Mouse (Mus musculus) natural killer cell, adult 2 months (primary cell): ENCODE results near the gene Flad1.
A peak's percentile ranks its signal among the peaks of the same experiment; 100 is the strongest.
"Not testable (repeated sequence)": the region's sequence is repeated elsewhere in the genome, so short reads cannot be mapped to it uniquely, and the experiment has no call there.

Source experiments
- DNase-seq, 2 experiments: peaks; one replicate each; pipeline ENCODE4 v3.0.0; 2022; ENCODE audit warnings: low spot score in 2 of 2

The Flad1 gene

DNA sequence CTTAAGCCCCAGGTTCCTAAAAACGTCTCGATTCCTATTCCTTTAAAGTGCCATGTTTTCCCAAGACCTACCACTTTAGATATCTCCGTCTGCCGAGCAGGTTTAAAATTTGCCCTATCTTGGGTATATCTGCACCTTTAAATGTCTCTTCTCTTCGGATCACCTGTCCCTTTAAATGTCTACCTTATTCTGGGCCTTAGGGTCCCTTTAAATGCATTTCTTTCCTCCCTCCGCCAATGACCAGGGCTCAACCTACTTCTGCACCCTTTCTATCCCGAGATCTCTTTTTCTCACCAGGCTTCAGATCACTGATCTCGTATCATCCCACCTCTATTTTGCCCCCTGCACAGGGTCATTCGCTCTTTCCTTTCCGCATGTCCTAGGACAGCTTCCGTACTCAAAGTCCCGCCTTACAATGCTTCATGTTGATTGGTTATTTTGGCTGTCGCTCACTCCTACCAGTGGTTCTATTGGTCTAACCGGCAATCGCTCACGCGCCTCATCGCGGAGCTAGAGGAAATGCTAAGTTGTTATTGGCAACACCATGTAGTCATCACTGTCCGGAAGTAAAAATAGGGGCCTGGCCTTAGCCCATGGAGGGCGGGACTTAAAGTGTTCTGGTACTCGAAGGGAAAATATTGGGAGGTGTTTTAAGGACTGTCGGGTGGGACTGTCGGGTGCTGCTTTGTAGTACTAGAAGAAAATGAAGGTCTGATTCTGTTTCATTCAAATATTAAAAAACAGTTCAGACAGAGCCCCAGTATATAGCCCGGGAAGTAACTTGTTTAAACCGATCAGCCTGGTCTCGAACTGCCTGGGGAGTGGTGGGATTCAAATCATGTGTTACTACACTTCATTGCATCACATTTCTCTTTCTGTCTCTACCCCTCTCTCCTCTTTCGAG is at the start of gene Flad1:
Gene Flad1 (minus strand): TSS at position 381 of the 904 bp plus-strand sequence.
- peak; percentile 98 to 100 for DNase-seq

DNA sequence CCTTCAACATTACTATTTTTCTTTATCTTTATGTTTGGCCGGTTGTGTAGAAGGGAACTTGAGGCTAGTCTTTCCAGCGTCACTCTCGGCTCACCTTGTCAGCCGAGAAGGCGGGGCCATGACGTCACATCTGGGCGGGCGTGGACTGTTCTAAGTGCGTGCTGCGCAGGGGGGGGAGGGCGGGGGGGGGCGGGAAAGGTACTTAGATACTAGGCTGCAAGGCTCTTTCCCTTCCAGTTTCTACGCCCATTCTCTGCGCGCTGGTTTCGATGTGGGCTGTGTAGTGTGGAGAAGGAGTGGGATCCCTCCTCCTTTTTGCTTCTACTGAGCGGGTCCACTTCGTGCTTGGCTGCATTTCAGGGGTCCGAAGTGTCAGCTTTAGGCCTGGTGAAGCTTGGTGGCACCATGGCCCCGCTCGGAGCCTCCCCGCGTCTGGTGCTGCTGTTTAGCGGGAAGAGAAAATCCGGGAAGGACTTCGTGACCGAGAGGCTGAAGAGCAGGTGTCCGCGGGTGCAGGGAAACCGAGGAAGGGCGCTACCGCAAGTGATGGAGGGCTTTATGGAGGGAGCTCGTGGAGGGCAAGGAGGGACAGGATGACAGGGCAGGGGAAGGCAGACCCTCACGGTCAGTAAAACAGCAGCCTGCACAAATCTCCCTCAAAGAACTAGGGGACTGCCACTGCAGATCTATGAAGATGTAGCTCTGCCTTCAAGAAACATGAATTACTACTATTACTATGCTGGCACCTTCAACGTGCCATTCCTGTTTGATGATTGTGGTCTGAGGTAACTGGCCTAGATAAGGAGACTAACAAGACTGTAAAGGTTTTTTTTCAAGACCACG is 47.5 kb upstream of the Flad1 start:
- DNase-seq = peak; percentile 95 to 96

DNA sequence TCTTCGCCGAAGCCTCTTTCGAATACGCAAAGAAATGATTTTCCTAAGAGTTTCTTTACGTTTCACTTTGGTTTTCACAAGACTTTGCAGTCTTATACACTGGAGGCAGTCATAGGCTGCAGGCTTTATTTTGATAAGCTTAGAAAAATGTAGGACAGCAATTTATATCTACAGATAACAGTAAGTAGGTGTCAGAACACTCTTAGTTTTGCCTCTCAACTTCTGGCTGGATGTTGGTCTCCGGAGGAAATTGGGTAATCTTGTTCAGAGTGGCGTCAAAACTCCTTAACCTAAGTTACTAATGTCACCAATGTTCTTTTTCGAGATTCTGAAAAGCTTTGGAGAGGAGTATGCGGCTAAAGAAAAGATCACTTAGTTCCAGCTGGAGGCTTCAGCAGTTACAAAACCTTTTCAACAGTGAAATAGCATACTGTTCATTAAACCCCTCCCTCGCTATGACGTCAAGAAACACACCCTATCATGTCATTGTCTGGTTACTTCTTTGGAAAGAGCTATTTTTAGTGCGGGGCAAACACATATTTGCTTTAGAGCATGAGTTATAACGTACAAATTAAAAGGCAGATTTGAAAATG is 46.8 kb upstream of the Flad1 start:
- DNase-seq = no peak

DNA sequence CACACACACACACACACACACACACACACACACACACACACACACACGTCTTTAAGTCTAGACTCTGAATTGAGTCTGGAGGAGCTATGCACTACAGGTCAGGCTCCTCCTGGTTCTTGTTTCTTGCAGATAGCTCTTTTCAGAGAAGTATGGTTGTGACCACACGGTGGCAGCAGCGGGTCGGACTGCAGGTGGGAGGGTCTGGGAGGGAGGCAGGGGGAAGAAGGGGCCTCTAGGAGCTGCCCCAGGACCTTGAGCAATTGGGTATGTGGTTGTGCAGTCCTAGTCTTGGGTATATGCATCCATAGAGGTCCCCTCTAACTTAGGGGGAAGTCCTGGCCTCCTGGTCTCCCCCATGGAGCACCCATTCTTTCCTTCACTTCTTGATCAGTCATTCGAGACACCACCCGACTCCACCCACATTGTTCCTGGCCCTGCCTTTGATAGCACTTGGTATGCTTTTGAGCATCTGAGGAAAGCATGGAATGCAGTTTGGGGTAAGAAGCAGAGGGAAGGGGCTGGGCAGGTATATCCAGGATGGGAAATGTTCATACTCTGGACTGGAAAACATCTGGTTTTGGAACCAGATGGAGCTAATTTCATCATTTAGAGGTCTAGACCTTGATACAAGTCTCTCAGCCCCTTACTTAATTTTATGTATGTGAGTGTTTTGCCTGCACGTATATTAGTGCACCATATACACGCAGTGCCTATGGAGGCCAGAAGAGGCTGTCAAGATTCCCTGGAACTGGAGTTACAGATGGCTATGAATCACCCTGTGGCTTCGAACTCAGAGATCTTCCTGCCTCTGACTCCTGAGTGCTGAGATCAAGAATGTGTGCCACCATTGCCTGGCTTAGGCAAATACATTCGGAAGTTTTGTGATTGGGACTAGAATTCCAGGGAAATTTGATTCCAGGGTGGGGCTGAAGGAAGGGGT is 45.3 kb upstream of the Flad1 start:
- peak; percentile 61 to 80 for DNase-seq

DNA sequence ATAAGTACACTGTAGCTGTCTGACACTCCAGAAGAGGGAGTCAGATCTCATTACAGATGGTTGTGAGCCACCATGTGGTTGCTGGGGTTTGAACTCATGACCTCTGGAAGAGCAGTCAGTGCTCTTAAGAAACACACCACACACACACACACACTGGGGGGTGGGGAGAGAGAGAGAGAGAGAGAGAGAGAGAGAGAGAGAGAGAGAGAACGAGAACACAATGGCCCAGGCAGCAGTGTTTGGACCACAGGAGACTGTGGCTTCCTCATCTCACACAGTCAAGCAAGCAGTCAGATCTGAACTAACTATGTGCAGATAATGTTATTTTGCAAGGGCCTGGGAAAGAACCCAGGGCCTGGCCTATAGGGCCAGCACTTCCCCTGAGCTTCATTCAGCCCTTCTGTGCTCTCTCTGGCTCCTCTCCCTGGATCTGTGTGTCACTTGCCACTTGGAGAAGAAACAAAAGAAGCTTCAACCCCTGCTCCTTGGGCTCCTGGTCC is 44.2 kb upstream of the Flad1 start:
- DNase-seq = no peak

DNA sequence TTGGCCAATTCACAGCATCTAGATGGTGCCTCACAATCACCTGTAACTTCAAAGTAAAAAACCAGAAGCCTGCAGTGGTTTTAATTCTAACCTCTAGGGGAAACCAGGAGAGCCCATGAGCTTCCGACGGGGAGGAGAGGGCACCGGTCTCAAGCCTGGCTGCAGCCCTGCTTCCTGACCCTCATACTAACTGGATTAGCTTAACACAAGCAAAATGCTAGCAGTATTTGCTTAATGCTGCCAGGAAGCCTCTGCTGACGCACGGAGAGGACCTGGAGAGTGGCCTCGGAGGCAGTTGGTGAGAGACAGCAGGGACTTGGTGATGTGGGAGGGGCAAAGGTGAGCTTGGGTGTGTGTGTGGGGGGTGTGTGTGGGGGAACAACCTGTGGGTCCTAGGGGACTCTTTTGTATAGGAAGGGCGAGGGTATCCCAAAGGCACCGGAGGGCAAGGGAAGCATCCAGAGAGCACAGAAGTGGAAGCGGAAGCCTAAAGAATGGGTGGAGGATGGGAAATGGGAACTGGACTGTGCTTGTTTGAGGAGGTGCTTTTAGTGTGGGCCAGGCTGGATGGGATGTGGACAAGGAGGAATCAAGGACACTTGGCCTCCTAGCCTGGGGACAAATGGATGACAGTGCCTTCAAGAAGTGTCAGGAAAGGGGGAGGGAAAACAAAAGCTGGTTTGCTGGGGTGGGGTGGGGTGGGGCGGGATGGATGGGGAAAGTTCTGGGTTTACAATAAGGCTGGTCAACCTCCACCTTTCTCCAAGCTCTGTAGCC is 42.9 kb upstream of the Flad1 start, which contains the start of gene Pmvk:
Gene Pmvk (plus strand): TSS at position 141 of the 777 bp plus-strand sequence.
- DNase-seq = no peak

DNA sequence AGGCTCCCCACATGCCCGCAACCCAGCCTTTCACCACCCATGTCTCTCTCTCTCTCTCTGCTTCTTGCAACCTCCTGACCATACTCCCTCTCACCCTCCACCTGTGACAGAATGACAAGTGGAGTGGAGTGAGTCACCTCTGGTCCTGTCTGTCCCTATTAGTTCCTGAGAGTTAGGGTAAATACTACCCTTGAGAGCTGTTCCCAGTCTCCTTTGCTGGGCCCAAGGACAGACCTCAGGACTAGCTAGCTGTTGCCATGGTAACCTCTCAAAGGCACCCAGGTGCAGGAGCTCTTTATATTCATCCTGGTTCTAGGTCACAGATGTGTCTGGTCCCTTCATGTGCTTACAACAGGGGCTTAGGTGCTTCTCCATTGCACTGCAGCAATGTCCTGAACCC is 40.2 kb upstream of the Flad1 start:
- DNase-seq = no peak

DNA sequence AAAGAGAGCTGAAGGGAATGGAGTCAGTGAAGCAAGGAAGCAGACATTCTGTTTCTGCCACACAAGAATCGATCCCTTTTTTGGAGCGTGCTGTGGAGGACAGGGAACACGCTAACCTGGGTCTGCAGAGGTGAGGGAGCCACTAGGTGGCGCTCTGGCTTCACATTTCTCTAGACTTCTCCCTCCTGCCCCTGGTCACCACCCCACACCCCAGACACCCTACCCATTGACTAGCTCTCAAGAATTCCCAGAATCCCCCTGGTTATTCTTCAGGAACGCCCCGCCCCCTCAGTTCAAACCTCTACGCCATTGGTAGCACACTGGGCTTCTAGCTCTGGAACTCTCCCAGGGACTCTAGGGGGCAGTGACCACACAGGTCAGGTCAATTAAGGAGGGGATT is 37.9 kb upstream of the Flad1 start:
- DNase-seq = peak; percentile 58 to 73

DNA sequence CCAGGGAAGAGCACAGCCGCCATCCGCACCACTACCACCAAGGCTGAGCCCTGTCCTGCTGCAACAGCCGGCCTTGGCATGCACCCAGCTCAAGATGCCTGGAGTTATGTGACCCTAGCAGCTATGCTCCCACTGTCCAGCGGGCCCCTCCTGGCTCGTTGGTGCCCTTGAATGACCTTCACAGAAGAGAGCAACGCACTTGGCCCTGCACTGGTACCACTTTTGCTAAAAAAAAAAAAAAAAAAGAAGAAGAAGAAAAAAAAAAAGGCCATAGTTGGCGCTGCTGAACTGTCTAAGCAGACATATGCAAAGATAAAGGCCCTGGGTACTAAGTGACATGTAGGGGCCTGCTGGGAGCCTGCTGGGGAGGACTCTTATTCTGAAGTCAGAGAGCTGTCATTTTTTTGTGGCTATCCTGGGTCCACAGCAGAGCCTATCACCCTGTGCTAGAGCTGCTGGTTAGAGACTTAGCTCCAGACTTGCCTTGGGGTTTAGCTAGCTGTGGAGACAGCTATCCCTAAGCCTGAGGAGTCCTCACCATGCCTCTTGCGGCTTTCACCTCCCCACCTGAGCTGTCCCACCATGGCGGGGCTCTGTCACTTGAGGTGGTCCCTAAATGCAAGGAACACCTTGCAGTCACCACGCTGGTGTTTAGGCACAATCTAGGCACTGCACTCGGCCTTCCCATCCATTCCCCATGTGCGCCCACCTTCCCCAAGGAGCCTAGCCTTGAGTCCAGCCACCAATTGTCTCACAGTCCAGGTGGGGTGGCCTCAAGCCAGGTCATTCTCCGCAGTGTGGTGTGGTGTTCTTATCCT is 37.3 kb upstream of the Flad1 start:
- DNase-seq = peak in 1 of 2 experiments; percentile 26

DNA sequence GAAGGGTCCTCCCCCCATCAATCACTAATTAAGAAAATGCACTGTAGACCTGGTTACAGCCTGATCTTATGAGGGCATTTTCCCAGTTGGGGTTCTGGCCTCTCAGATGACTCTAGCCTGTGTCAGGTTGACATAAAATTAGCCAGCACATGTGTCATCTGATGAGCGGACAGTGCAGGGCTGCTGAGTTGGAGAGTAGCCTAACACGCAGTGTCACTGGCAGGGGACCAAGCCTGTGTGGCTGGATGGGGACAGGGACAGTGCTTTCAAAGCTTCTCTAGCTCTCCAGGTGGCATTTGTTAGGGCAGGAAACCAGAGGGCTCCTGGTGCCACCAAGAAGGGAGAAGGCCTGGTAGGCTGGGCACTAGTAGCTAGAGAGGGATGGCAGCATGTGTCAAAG is 29.0 kb upstream of the Flad1 start:
- DNase-seq = no peak

DNA sequence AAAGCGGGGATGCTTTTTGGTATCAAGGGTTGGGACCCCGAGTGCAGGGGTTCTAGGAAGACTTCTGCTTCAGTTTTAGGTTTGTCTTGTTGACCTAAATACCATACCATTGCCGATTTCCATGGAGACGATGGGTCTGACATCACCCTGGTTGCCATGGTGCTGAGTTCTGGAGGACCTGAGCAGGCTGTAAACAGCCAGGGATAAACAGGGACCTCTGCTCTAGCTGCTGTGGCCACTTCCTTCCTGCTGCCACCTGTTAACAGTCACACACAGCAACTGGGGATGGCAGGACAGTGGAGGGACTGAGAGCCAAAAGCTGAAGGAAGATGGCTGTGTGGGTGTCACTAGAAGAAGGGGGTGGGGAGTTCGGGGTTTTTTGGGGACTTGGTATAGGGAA is 25.6 kb upstream of the Flad1 start:
- peak; percentile 78 to 81 for DNase-seq

DNA sequence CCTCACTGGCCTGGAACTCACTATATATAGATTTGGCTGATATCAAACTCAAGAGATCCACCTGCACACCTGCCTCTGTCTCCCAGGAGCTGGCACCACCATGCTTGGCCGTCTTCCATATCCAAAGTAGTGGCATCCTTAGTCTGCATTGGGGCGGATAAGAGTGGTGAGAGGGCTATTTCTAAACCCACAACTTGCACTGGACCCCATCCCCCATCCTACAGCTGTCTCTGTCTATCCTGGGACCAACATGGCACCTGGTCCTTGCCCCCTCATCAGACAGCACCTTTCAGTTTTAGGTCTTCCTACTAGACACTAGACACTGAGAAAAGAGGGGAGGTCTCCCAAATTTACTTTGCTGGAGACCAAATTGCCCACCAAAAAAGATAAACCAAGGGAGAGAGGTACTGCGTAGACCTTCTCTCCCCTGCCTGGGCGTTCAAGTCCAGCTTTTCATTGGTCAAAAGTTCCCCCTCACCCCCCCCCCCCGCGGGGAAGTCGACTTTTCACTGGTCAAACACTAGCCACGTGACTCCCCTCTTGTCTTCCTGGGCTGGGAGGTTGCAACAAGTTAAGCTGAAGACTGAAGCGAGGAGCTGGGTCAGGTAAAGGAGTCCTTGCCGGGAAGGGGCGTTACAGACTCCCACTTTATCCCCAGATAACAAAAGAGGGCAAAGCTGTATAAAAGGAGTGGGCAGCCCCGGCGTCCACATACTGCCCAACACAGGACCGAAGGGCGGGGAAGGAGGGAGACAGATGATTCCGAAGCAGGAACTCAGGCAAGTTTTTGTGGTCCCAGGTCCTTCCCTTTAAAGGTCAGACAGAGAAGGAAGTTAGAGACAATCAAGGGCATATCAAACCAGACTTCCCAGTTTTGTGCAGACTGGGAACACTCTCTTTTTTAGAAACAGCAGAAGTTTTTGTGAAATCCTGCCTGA is 24.8 kb upstream of the Flad1 start, which contains the start of gene Pbxip1:
Gene Pbxip1 (plus strand): TSS at position 531 of the 938 bp plus-strand sequence.
- DNase-seq = peak; percentile 61 to 65

DNA sequence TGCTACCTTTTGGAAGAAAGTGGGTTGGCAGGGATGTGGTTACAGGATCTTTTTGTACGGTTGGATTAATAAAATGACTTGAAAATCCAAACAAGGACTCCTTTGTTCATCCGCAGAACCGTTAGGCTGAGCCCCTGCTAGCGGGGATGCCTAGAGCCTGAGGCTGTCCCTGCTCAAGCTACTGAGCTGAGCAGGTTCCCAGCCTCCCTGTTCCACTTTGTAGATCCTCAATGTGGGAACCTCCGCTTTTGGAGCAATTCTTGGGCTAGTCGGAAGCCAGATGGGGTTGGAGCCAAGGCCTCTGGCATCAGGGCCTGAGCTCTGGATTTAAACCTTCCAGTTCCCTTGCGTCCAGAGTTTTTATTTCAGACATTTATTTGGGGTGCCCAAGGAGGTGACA is 23.4 kb upstream of the Flad1 start:
- DNase-seq = no peak

DNA sequence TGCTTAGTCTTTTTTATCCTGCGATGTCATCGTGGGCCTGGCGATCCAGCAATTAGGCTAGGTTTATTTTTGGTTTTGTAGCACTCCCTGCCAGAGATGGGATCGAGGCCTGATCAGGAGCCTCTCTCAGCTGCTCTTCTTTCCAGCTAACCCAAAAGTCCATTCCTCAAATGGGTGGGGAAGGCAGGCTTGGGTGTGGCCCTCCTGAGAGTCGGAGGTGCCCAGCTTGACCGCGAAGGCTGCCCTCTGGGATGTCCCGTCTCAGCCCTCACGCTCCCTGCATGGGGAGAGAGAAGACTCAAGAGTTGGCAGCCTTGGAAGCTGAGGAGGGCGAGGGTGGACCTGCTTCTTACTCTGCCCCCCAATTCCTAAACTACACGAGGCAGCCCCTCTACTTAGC is 22.9 kb upstream of the Flad1 start:
- DNase-seq = no peak

DNA sequence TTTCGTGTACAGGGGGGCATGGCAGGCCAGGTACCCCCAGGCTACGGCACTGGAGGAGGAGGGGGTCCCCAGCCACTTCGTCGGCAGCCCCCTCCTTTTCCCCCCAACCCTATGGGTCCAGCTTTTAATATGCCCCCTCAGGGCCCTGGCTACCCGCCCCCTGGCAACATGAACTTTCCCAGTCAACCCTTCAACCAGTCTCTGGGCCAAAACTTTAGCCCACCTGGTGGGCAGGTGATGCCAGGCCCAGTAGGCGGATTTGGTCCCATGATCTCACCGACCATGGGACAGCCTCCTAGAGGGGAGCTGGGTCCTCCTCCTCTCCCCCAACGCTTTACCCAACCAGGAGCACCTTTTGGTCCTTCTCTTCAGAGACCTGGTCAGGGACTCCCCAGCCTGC is 20.9 kb upstream of the Flad1 start:
- DNase-seq = no peak

DNA sequence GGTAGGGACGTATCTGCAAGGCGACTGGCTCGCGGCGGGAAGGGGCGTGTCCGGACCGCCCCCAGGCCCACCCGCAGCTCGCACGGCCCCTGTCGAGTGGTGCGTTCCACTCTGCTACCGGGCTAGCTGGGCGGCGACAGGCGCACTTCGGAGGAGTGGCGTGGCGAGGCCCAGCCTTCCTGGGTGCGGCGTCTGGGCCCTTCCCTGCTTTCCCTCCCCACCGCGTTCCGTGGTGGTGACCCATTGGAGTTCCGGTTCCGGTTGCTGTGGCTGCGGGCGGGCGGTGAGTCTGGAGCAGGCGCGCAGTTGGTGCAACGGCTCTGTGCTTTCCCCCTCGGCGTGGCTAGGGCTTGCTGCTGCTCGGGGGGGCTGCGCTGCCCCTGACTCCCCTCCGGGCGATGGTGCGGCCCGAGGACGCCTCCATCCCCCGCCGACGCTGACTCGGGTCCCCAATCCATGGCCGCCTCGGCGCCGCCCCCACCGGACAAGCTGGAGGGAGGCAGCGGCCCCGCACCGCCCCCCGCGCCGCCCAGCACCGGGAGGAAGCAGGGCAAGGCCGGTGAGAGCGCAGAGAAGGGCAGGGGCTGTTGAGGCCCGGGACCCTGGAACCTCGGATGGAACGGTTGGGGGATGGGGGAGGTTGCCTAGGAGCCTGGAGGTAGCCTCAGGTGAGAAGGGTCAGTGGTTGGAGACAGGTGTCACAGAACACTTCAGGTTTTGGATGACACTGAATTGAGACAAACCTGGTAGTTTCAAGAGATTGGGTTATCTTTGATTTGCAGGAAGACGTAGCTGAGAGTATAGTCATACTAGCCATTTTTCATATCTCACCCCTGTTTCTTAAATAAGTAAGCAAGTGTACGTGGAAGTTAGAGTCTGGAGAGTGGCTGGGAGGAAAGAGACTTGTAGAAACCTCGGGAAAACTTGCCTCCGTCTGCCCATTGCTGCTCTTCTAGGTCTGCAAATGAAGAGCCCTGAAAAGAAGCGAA is 18.8 kb upstream of the Flad1 start, which contains the start of gene Pygo2:
Gene Pygo2 (plus strand): TSS at position 44 of the 989 bp plus-strand sequence.
- peak; percentile 76 to 87 for DNase-seq

DNA sequence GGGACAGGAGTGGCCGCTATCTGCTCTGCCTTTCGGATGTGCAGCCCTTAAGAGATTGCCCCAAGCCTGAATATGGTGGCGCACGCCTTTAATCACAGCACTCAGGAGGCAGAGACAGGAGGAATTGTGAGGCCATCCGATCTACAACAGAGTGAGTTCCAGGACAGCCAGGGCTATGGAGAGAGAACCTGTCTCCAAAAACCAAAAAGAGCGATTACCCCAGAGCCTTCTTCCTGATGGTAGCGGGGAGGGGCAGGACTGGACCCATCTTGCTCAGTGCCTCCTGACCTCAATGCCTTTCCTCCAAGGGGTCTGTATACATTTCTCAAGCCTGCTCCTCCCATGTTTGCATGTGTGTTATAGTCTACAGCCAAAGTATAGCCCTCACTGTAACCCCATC is 17.4 kb upstream of the Flad1 start:
- DNase-seq = not testable (repeated sequence)
